Mouse (Mus musculus) myocyte (in vitro differentiated cells): ENCODE measurements at regions not wholly inside any gene's neighbourhood (a gene's known extent, or its start where the extent isn't known, plus 50 kb on each side); places are given as distances from the start of the nearest gene placed in this dataset.

ENCODE experiments used
- CEBPB ChIP-seq: IDR thresholded peaks from 2 replicates; pipeline ENCODE4 v1.6.1; 2011; ENCODE audit warnings: mild to moderate bottlenecking, moderate library complexity; ENCODE audit not compliant: poor library complexity, insufficient read depth, severe bottlenecking
- E2F4 ChIP-seq: IDR thresholded peaks from one replicate; pipeline ENCODE4 v1.6.1; 2011; ENCODE audit warnings: mild to moderate bottlenecking, control low read depth, moderate library complexity; ENCODE audit not compliant: insufficient read depth
- MAX ChIP-seq: IDR thresholded peaks from one replicate; pipeline ENCODE4 v1.6.1; 2011; ENCODE audit warnings: low read depth, mild to moderate bottlenecking, control low read depth
- MYOD1 ChIP-seq, 3 experiments: IDR thresholded peaks; one replicate each; pipeline ENCODE4 v1.6.1; 2011; ENCODE audit warnings: control low read depth in 2 of 3, low read depth in 2 of 3, mild to moderate bottlenecking in 2 of 3, moderate library complexity in 1 of 3; ENCODE audit not compliant: insufficient read length in 2 of 3, control insufficient read depth in 1 of 3
- MYOG ChIP-seq, 3 experiments: IDR thresholded peaks; one replicate each; pipeline ENCODE4 v1.6.1; 2011; ENCODE audit warnings: control low read depth in 2 of 3, low read depth in 2 of 3, mild to moderate bottlenecking in 2 of 3; ENCODE audit not compliant: insufficient read length in 2 of 3, control insufficient read depth in 1 of 3, insufficient read depth in 1 of 3
- POLR2A ChIP-seq: IDR thresholded peaks from one replicate; pipeline ENCODE4 v1.6.1; 2011; ENCODE audit warnings: low read depth, mild to moderate bottlenecking, control low read depth, moderate library complexity; ENCODE audit not compliant: insufficient read length
- POLR2AphosphoS2 ChIP-seq: IDR thresholded peaks from one replicate; pipeline ENCODE4 v1.6.1; 2011; ENCODE audit warnings: low read depth, control low read depth; ENCODE audit not compliant: insufficient read length
- REST ChIP-seq: IDR thresholded peaks from one replicate; pipeline ENCODE4 v1.6.1; 2011; ENCODE audit warnings: mild to moderate bottlenecking, control low read depth, moderate library complexity; ENCODE audit not compliant: insufficient read depth, insufficient read length
- SRF ChIP-seq: IDR thresholded peaks from one replicate; pipeline ENCODE4 v1.6.1; 2011; ENCODE audit warnings: low read depth; ENCODE audit not compliant: control insufficient read depth, insufficient read length
- TCF12 ChIP-seq: IDR thresholded peaks from one replicate; pipeline ENCODE4 v1.6.1; 2011; ENCODE audit warnings: mild to moderate bottlenecking, control low read depth; ENCODE audit not compliant: poor library complexity, insufficient read depth, severe bottlenecking
- TCF3 ChIP-seq: IDR thresholded peaks from one replicate; pipeline ENCODE4 v1.6.1; 2011; ENCODE audit warnings: low read depth, control low read depth; ENCODE audit not compliant: insufficient read length
- USF1 ChIP-seq: IDR thresholded peaks from one replicate; pipeline ENCODE4 v1.6.1; 2011; ENCODE audit warnings: low read depth, mild to moderate bottlenecking, control low read depth, moderate library complexity

GRCm38 (mm10) chr8:44709171-44709940 is 225.9 kb upstream of the Fat1 start:
- no peak for TF ChIP-seq USF1
- no peak for TF ChIP-seq POLR2A
- no peak for TF ChIP-seq E2F4
- TF ChIP-seq TCF12 = no peak
- TF ChIP-seq POLR2AphosphoS2 = no peak
- TF ChIP-seq MAX = no peak
- no peak for TF ChIP-seq SRF
- no peak for TF ChIP-seq TCF3
- TF ChIP-seq MYOD1 (IDR thresholded peaks at IDR 0.05; ENCODE audit: control insufficient read depth in 1 of 3, insufficient read length in 2 of 3, low read depth in 2 of 3) = no peak
- TF ChIP-seq REST = no peak
- no peak for TF ChIP-seq MYOG (IDR thresholded peaks at IDR 0.05; ENCODE audit: control insufficient read depth in 1 of 3, insufficient read depth in 1 of 3, insufficient read length in 2 of 3, low read depth in 2 of 3)
- peak; percentile 31; the same call in 1 of the 2 replicates for TF ChIP-seq CEBPB
